Mouse (Mus musculus) stomach, embryonic 15.5 days (tissue): Measurements from ENCODE around the gene Nt5c. TPM values are rescaled to one million over a fixed set of nuclear protein-coding genes. Genes with fewer than 3 reads are reported as not detected.
"Not testable (repeated sequence)": the region's sequence is repeated elsewhere in the genome, so short reads cannot be mapped to it uniquely, and the experiment has no call there.

Experiments used
- ATAC-seq: fragments of 200-750 bp; cut with Nextera tagmentation; 2 replicates; pipeline ENCODE4 v1.8.0; 2017; ENCODE audit warnings: low read depth, moderate number of reproducible peaks, moderate TSS enrichment; ENCODE audit not compliant: insufficient read depth, low FRiP score
- H3K27ac ChIP-seq: fragments of 300-500 bp; sonication (generic); 2 replicates; pipeline ENCODE4 v1.5.1; 2015; ENCODE audit warnings: mild to moderate bottlenecking, inconsistent platforms
- H3K27me3 ChIP-seq: fragments of 300-500 bp; sonication (generic); replicated peaks from 2 replicates; pipeline ENCODE4 v1.6.1; 2015; ENCODE audit warnings: inconsistent platforms
- H3K36me3 ChIP-seq: fragments of 300-500 bp; sonication (generic); 2 replicates; pipeline ENCODE4 v1.6.1; 2015; ENCODE audit warnings: inconsistent platforms
- H3K4me1 ChIP-seq: fragments of 300-500 bp; sonication (generic); 2 replicates; pipeline ENCODE4 v1.6.1; 2015; ENCODE audit warnings: inconsistent platforms
- H3K4me2 ChIP-seq: fragments of 300-500 bp; sonication (generic); 2 replicates; pipeline ENCODE4 v1.6.1; 2015; ENCODE audit warnings: mild to moderate bottlenecking, inconsistent platforms
- H3K4me3 ChIP-seq: fragments of 300-500 bp; sonication (generic); replicated peaks from 2 replicates; pipeline ENCODE4 v1.5.1; 2015; ENCODE audit warnings: inconsistent platforms
- H3K9ac ChIP-seq: fragments of 300-500 bp; sonication (generic); 2 replicates; pipeline ENCODE4 v1.6.1; 2015; ENCODE audit warnings: inconsistent platforms
- H3K9me3 ChIP-seq: fragments of 300-500 bp; sonication (generic); 2 replicates; pipeline ENCODE4 v1.6.1; 2016; ENCODE audit warnings: inconsistent platforms
- WGBS: fragments of 180-500 bp; shearing (Covaris S2); methylation state at CpG from one replicate; pipeline ENCODE4 v1.1.7; 2015; 5-methylcytosine and 5-hydroxymethylcytosine counted together
- polyA plus RNA-seq: library from polyadenylated mRNA; unstranded; fragments of >200 nt; fragmentation: Nextera tagmentation; extraction: Ambion mirVana; gene quantifications from 2 replicates; pipeline ENCODE4 v1.2.1, GENCODE M21; 2015

Gene Nt5c
- polyA plus RNA-seq, 1 experiment from 2014 or later, result 123 TPM

DNA sequence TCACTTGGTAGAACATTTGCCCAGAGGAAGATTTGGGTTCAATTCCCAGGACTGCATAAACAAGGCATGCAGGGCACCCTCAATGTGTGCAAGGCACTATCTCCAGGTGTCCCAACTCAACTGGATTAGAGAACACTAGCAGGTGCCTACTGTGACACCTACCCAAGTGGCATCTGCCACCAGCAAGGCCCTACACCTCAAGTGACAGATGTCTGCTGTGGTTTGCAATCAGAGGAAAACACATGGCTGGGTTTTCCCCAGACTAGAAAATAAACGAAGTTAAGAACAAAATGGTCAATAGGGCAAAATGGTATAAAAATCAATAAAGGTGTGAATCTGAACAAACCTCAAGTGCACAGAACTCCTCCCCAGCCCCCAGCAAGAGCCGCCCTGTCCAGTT, 16.4 kb upstream of the Nt5c start:
- H3K4me3 ChIP-seq, result no peak overlapping the region
- H3K9me3 ChIP-seq, result no peaks in the 10 kb centered on the region
- H3K9ac ChIP-seq, result no peak overlapping the region
- H3K36me3 ChIP-seq, result no peaks in the 10 kb centered on the region
- no peak for ATAC-seq
- no peaks in the 10 kb centered on the region for H3K27me3 ChIP-seq
- H3K4me1 ChIP-seq, result peaks cover 55% of the 10 kb centered on the region
- WGBS, result 64% methylated on average over 2 of the region's 2 CpGs
- H3K27ac ChIP-seq, result no peak overlapping the region
- no peak overlapping the region for H3K4me2 ChIP-seq

DNA sequence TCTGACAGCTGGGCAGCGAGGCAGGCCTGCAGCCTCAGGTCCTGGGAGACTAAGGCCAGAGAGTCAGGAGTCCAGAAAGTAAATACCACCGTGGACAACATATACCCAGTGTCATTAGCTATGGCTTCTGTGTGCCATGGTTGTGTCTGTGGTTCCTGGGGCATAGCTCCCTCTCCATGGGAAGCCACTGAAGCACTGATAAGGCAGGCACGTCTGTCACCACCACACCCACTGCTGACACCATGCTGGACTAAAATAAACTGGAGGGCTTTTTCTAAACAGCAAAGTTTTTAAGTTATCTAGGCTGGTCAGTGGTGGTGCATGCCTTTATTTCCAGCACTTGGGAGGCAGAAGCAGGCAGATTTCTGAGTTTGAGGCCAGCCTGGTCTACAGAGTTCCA, 14.9 kb upstream of the Nt5c start:
- Histone ChIP-seq H3K9ac (no peak overlapping the region), H3K27ac (no peak overlapping the region), H3K9me3 (no peaks in the 10 kb centered on the region), H3K4me3 (no peak overlapping the region), H3K27me3 (no peaks in the 10 kb centered on the region), H3K4me1 (peaks cover 42% of the 10 kb centered on the region), H3K36me3 (peaks cover 5% of the 10 kb centered on the region), H3K4me2 (no peak overlapping the region)
- ATAC-seq, result peak; percentile 71; the same call in 1 of the 2 replicates
- WGBS, result 64% methylated on average over 3 of the region's 3 CpGs

DNA sequence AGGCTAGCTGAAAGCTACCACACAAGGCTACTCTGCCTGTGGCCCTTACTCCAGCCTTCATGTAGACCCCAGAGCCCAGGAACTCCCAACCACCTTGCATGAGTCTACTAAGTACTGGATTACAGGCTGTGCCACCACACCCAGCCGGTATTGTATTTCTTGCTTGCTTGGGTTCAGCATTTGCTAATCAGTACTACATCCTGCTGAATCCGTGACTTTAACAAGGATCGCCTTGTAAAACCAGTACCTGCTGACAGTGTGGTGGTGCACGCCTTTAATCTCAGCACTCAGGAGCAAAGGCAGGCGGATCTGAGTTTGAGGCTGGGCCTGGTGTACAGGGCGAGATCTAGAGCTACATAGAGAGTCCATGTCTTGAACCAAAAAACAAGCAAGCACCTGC, 11.0 kb upstream of the Nt5c start:
- Histone ChIP-seq H3K27ac (no peak overlapping the region), H3K27me3 (no peaks in the 10 kb centered on the region), H3K9me3 (no peaks in the 10 kb centered on the region), H3K4me2 (no peak overlapping the region), H3K4me1 (peaks cover 12% of the 10 kb centered on the region), H3K4me3 (no peak overlapping the region), H3K36me3 (peaks cover 29% of the 10 kb centered on the region), H3K9ac (no peak overlapping the region)
- no peak for ATAC-seq
- WGBS, result 88% methylated on average over 6 of the region's 6 CpGs

DNA sequence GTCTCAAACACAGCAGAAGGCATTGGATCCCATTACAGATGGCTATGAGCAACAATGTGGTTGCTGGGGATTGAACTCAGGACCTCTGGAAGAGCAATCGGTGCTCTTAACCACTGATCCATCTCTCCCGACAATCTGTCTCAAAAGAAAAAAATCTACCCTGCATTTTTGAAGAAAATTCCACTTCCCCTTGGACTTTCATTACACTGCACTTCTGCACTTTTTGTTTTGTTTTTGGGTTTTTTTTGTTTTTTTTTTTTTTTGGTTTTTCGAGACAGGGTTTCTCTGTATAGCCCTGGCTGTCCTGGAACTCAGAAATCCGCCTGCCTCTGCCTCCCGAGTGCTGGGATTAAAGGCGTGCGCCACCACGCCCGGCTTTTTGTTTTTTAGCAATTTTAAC, 4.9 kb upstream of the Nt5c start:
- WGBS, result 86% methylated on average over 9 of the region's 9 CpGs

DNA sequence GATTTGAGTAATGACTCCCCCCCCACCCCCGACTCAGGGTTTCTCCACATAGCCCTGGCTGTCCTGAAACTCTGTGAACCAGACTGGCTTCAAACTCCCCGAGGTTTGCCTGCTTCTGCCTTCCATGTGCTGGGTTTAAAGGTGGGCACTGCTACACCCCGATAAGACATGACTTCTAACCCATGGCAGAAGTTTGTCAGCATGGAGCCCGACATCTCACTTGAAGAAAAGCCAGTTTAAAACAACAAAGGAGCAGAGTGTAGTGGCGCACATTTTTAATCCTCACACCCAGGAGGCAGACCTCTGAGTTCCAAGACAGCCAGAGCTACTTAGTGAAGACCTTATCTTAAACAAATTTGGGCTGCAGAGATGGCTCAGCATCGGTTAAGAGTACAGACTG, 725 bp upstream of the Nt5c start:
- no peaks in the 10 kb centered on the region for H3K9me3 ChIP-seq
- 27% methylated on average over 6 of the region's 6 CpGs for WGBS
- H3K27ac ChIP-seq, result no peak overlapping the region
- H3K4me3 ChIP-seq, result peak overlapping the region; percentile 60
- ATAC-seq, result no peak
- H3K27me3 ChIP-seq, result no peaks in the 10 kb centered on the region
- H3K36me3 ChIP-seq, result peaks cover 10% of the 10 kb centered on the region; the same call in 1 of the 2 replicates
- peak overlapping the region; percentile 88 for H3K4me2 ChIP-seq
- H3K9ac ChIP-seq, result no peak overlapping the region
- peaks cover 15% of the 10 kb centered on the region for H3K4me1 ChIP-seq

More for the DNA sequence above, 4.9 kb upstream of the Nt5c start:
- not testable (repeated sequence) for H3K27ac ChIP-seq, ATAC-seq, H3K27me3 ChIP-seq, H3K9me3 ChIP-seq, H3K4me3 ChIP-seq, H3K4me1 ChIP-seq, H3K9ac ChIP-seq, H3K4me2 ChIP-seq
- H3K36me3 ChIP-seq, result peaks cover 32% of the 10 kb centered on the region

DNA sequence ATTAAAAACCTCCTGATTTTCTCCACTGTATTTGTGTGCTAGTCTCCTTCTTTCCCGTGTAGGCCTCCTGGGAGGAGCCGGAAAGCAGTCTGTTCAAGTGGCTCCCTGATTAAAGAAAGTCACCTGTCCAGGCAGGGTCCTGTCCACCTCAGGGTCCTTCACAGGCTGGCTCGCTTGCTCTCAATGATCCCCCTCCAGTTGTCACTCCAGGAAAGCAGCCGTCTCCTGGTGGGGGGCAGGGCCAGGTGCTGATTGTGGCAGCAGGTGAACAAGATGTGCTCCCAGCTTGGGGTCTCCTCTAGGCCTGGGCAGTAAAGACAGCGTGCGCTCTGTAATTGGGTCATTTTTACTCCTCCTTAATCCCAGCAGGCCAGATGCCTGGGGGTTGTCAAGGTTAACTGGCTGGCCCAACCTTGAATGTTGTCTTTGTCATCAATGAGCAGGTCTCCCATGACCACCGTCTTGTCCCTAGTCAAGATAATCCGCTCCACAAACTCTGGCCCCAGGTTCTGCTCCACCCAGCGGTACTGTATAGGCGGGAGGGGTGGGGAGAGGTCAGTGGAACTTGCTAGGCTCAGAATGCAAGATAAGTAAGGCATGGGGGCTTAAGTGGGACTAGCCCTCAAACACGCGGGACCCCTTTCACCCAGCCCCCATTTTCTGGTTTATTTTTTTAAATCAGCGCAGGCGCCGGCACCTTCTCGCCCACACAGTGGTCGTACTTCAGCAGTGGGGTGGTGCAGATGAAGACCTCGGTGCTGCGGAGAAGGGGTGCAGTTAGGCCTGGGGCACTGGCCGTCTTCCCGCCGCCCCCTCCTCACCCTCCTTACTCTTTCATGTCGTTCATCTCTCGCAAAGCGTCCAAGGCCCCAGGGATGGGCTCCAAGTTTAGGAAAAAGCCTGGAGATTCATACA, 964 bp downstream of the Nt5c start:
- 24% methylated on average over 25 of the region's 25 CpGs for WGBS
- Histone ChIP-seq H3K27ac (peak overlapping the region; percentile 84; the same call in 1 of the 2 replicates), H3K4me3 (peak overlapping the region; percentile 60), H3K9ac (peak overlapping the region; percentile 21), H3K9me3 (no peaks in the 10 kb centered on the region), H3K27me3 (no peaks in the 10 kb centered on the region), H3K36me3 (0 out of 2 replicates have a peak, but pooled peaks cover 5% of the 10 kb centered on the region), H3K4me1 (peaks cover 15% of the 10 kb centered on the region), H3K4me2 (peak overlapping the region; percentile 88)
- peak; percentile 34; the same call in 1 of the 2 replicates for ATAC-seq

DNA sequence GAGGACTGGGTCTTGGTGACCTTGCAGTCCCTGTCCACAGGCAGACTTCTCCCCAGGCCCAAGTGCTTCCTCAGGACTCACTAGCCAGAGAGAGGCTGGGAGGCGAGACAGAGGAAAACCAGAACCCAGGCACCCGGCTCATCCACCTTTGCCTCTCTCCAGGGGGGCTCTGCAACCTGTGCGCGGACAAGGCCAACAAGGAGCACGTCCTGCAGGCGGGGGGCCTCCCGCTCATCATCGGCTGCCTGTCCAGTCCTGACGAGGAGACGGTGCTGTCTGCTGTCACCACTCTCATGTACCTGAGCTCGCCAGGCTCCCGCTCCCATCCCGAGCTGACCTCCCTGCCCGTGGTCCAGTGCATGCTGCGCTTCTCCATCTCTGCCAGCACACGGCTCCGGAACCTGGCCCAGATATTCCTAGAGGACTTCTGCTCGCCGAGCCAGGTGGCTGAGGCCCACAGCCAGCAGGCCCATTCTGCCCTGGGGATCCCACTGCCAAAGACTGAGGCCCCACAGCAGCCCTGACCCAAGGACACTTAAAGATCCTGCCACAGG, 3.0 kb downstream of the Nt5c start:
- H3K36me3 ChIP-seq, result 0 out of 2 replicates have a peak, but pooled peaks cover 5% of the 10 kb centered on the region
- ATAC-seq, result no peak
- no peak overlapping the region for H3K4me2 ChIP-seq
- 87% methylated on average over 19 of the region's 19 CpGs for WGBS
- no peak overlapping the region for H3K27ac ChIP-seq
- H3K9ac ChIP-seq, result no peak overlapping the region
- H3K27me3 ChIP-seq, result no peaks in the 10 kb centered on the region
- H3K4me1 ChIP-seq, result peaks cover 15% of the 10 kb centered on the region
- no peaks in the 10 kb centered on the region for H3K9me3 ChIP-seq
- no peak overlapping the region for H3K4me3 ChIP-seq

DNA sequence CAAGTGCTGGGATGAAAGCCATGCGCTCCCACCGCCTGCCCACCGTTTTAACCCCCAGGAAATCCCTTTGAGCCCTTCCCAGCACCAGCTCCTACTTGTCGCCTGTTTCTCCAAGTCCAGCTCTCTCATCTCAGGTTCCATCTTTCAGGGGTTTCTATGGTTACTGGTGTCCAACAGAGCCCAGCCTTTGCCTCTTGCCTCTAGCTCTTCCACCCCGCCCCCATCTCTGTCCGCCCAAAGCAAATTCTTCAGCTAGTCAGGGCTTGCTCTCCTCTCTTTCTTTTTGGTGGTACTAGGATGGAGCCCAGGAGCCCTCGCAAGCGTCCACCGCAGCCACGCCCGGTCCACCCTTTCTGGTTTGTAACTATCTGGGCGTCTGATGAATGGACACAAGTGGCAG, 6.5 kb downstream of the Nt5c start:
- Histone ChIP-seq H3K36me3 (0 out of 2 replicates have a peak, but pooled peaks cover 5% of the 10 kb centered on the region), H3K27ac (no peak overlapping the region), H3K4me3 (no peak overlapping the region), H3K4me1 (no peaks in the 10 kb centered on the region; the same call in 1 of the 2 replicates), H3K9me3 (no peaks in the 10 kb centered on the region), H3K4me2 (no peak overlapping the region), H3K27me3 (no peaks in the 10 kb centered on the region), H3K9ac (no peak overlapping the region)
- 58% methylated on average over 12 of the region's 12 CpGs for WGBS
- ATAC-seq, result no peak

DNA sequence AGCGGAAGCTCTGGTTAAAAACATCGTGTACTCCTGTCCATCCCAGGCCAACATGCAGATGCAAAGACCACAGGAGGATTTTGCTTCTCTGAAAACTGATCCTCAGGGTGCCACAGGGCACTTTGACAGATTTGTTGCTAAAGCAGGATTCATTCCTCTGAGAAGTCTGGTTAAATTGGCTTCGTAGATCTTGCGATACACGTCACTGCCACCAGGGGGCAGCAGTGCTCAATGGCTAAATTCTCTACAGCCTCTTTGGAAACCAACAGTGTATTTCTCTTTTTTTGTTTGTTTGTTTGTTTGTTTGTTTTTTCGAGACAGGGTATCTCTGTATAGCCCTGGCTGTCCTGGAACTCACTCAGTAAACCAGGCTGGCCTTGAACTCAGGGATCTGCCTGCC, 7.9 kb downstream of the Nt5c start:
- Histone ChIP-seq H3K4me2 (no peak overlapping the region), H3K9me3 (no peaks in the 10 kb centered on the region), H3K4me1 (no peaks in the 10 kb centered on the region), H3K9ac (no peak overlapping the region), H3K4me3 (no peak overlapping the region), H3K27ac (no peak overlapping the region), H3K27me3 (no peaks in the 10 kb centered on the region), H3K36me3 (no peaks in the 10 kb centered on the region)
- no peak for ATAC-seq
- WGBS, result 19% methylated on average over 6 of the region's 6 CpGs

DNA sequence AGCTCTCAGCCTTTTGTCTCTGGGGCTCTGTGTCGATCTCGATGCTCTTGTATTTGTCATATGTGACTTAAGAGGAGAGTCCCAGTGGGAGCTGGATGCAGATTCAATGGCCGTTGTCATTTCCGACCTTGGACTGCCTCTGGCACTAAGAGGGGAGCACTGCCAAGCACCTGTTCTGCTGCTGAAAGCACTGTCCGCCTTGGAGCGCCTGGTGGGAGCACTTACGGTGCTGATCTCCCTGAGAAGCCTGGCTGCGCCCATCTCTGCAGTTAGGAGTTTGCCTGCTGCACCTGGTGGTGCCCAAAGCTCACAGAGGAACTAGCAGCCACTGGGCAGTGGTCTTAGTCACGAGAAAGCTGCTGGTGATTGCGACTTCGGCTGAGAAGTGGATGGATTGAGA, 8.4 kb downstream of the Nt5c start:
- no peak overlapping the region for H3K4me3 ChIP-seq
- WGBS, result 77% methylated on average over 11 of the region's 11 CpGs
- no peak for ATAC-seq
- no peak overlapping the region for H3K9ac ChIP-seq
- H3K27ac ChIP-seq, result no peak overlapping the region
- no peaks in the 10 kb centered on the region for H3K36me3 ChIP-seq
- no peaks in the 10 kb centered on the region for H3K9me3 ChIP-seq
- no peaks in the 10 kb centered on the region for H3K4me1 ChIP-seq
- H3K27me3 ChIP-seq, result no peaks in the 10 kb centered on the region
- H3K4me2 ChIP-seq, result no peak overlapping the region

DNA sequence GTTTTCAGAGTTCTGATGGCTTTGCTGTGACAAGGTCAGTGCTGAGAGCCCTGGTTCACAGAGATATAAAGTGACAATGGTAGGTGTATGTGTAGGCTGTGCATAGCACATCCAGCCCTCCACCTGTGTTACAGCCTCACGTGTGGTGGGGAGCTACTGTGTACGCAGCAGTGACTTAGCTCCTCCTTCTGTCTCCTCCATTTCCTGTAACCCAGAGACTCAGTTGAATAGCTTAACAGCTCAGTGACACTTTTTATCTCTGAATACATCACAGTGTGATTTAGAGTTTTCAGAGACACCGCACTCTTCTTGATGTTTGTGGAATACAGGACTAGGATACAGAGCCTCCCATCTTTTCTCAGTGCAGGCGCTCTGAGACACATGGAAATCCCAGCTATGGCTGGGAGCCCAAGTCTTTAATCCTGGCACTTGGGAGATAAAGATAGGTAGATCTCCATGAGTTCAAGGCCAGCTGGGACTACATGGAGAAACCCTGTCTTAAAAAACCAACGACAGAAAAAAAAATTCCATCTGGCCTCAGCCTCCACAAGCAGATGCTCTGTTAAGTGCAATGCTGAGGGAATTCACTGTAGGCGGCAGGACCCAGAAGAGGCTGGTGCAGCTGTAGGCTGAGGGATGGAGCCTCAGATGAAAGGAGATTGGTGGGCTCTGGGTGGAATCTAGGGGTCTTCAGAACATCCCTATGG, 10.0 kb downstream of the Nt5c start:
- no peak overlapping the region for H3K4me2 ChIP-seq
- H3K4me1 ChIP-seq, result no peaks in the 10 kb centered on the region
- no peak for ATAC-seq
- no peaks in the 10 kb centered on the region for H3K27me3 ChIP-seq
- 73% methylated on average over 6 of the region's 6 CpGs for WGBS
- H3K9ac ChIP-seq, result no peak overlapping the region
- no peaks in the 10 kb centered on the region for H3K9me3 ChIP-seq
- H3K4me3 ChIP-seq, result no peak overlapping the region
- no peaks in the 10 kb centered on the region for H3K36me3 ChIP-seq
- no peak overlapping the region for H3K27ac ChIP-seq
